Mouse (Mus musculus): ENCODE results near the gene Rasgrf1. TPM values are rescaled to one million over a fixed set of nuclear protein-coding genes. Genes with fewer than 3 reads are reported as not detected.

The Rasgrf1 gene
- polyA plus RNA-seq, 1 experiment from 2014 or later, result 0.13 TPM

- Histone ChIP-seq H3K4me3 (no peak overlapping the region), H3K27me3 (ENCODE audit: insufficient read depth, poor library complexity, severe bottlenecking) (no peaks in the 10 kb centered on the region), H3K36me3 (no peaks in the 10 kb centered on the region), H3K9me3 (no peaks in the 10 kb centered on the region), H3K27ac (no peak overlapping the region), H3K4me1 (no peaks in the 10 kb centered on the region)
- WGBS, result 84% methylated on average over 3 of the region's 3 CpGs
- no peak for DNase-seq (ENCODE audit: low spot score)
Measured at GRCm38 (mm10) chr9:89988053-89988452, 78.3 kb downstream of the Rasgrf1 start.

DNA sequence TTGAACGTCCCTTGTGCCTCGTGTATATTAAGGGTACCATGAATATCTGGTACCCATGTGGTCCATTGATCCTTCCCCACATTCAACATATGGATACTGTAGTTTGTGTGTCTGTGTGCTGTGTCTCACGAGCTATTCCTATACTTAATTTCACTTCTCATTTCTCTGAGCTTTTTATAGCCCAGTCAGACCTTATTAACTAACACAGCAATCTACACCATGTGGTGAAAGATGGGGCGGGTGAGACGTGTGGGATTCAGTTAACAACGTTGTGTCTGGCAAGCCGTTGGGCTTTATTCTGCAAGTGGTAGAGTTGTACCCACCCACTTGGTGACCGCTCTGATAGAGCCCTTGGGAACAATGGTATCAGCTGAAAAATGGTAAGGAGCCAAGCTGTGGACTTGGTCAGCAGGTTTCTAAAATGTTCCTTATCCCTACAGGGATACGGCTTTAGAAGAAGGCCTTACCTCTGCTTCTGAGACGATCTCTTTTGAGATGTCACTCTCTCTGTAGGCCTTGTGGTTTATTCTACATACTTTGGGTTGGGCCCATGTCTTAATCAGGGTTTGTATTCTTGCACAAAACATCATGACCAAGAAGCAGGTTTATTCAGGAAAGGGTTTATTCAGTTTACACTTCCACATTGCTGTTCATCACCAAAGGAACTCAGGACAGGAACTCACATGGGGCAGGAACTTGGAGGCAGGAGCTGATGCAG, 79.3 kb downstream of the Rasgrf1 start:
- Histone ChIP-seq H3K36me3 (no peaks in the 10 kb centered on the region), H3K4me1 (no peaks in the 10 kb centered on the region), H3K4me3 (no peak overlapping the region), H3K27ac (no peak overlapping the region), H3K9me3 (no peaks in the 10 kb centered on the region), H3K27me3 (ENCODE audit: insufficient read depth, poor library complexity, severe bottlenecking) (no peaks in the 10 kb centered on the region)
- no peak for DNase-seq (ENCODE audit: low spot score)
- WGBS, result 83% methylated on average over 10 of the region's 10 CpGs

DNA sequence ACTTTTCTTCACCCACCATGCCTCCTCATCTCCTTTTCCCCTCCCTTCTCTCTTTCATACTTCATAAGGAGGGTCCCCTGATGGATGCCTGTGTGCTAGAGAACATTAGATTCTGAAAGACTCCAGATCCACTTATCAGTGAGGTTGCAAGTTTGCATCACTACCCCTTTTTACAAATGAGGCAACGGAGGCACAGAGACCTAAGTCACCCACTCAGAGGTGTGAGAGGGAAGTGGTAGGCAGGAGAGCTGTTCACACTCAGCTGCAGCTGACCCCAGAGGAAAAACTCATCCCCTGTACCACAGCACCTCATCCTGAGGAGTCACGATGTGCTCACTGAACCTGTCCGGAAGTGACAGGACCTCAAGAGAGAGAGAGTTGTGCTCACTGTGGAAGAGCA, 96.7 kb downstream of the Rasgrf1 start:
- no peak for DNase-seq (ENCODE audit: low spot score)
- Histone ChIP-seq H3K27me3 (ENCODE audit: insufficient read depth, poor library complexity, severe bottlenecking) (no peaks in the 10 kb centered on the region), H3K27ac (no peak overlapping the region), H3K9me3 (no peaks in the 10 kb centered on the region), H3K36me3 (no peaks in the 10 kb centered on the region), H3K4me3 (no peak overlapping the region), H3K4me1 (peaks cover 5% of the 10 kb centered on the region; the same call in 1 of the 2 replicates)
- 75% methylated on average over 3 of the region's 3 CpGs for WGBS

DNA sequence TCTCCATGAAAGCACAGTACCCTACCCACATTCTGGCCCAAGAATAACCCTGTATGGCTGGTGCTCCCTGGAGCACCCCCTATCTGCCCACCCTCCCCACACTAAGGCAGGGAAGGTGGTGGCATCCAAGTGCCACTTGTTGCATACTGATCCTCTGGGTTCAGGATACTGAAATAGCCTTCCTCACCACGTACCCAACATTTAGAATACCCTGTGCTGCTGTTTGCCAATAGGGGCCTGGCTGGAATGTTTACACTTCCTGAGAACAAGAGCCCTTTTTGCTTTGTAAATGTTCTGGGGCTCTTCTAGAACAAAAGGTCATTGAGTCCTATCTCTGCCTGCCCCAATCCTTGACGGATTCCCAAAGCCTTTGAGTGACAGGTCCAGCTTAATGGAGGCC, 97.4 kb downstream of the Rasgrf1 start:
- Histone ChIP-seq H3K36me3 (no peaks in the 10 kb centered on the region), H3K27ac (no peak overlapping the region), H3K4me1 (peaks cover 5% of the 10 kb centered on the region; the same call in 1 of the 2 replicates), H3K4me3 (no peak overlapping the region), H3K27me3 (ENCODE audit: insufficient read depth, poor library complexity, severe bottlenecking) (no peaks in the 10 kb centered on the region), H3K9me3 (no peaks in the 10 kb centered on the region)
- 23% methylated on average over 2 of the region's 2 CpGs for WGBS
- DNase-seq (ENCODE audit: low spot score), result no peak

GRCm38 (mm10) chr9:90008138-90008537, 98.4 kb downstream of the Rasgrf1 start:
- Histone ChIP-seq H3K4me3 (no peak overlapping the region), H3K27ac (no peak overlapping the region), H3K4me1 (peaks cover 5% of the 10 kb centered on the region; the same call in 1 of the 2 replicates), H3K36me3 (no peaks in the 10 kb centered on the region), H3K27me3 (ENCODE audit: insufficient read depth, poor library complexity, severe bottlenecking) (no peaks in the 10 kb centered on the region), H3K9me3 (no peaks in the 10 kb centered on the region)
- 69% methylated on average over 6 of the region's 6 CpGs for WGBS
- DNase-seq (ENCODE audit: low spot score), result no peak

GRCm38 (mm10) chr9:90011849-90012248, 102.1 kb downstream of the Rasgrf1 start:
- no peak for DNase-seq (ENCODE audit: low spot score)
- Histone ChIP-seq H3K27ac (no peak overlapping the region), H3K4me3 (no peak overlapping the region), H3K27me3 (ENCODE audit: insufficient read depth, poor library complexity, severe bottlenecking) (no peaks in the 10 kb centered on the region), H3K36me3 (no peaks in the 10 kb centered on the region), H3K4me1 (peaks cover 5% of the 10 kb centered on the region; the same call in 1 of the 2 replicates), H3K9me3 (no peaks in the 10 kb centered on the region)
- 55% methylated on average over 2 of the region's 2 CpGs for WGBS

GRCm38 (mm10) chr9:90014649-90015048, 104.9 kb downstream of the Rasgrf1 start:
- no peaks in the 10 kb centered on the region for H3K9me3 ChIP-seq
- no peak for DNase-seq (ENCODE audit: low spot score)
- no peaks in the 10 kb centered on the region for H3K36me3 ChIP-seq
- no peaks in the 10 kb centered on the region for H3K4me1 ChIP-seq
- H3K27me3 ChIP-seq (ENCODE audit: insufficient read depth, poor library complexity, severe bottlenecking), result no peaks in the 10 kb centered on the region
- no peak overlapping the region for H3K4me3 ChIP-seq
- no peak overlapping the region for H3K27ac ChIP-seq
- 71% methylated on average over 3 of the region's 3 CpGs for WGBS

DNA sequence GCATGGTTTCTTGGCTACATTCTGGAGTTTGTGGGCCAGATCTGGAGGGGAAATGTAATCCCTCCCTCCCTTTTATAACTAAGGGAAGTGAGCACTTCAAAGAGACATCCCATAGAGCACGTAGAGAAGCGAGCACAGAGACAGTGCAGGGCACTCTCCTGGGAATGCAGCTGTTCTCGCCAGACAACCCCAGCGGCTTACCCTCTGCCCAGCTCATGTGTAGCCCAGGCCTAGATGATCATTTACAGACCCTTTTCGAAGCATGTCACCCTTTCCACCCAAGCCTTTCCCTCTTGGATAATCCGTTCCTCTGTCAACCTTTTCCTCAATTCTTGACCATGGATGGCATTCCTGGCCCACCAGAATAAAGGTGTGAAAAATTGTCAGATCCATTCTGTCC, 106.5 kb downstream of the Rasgrf1 start:
- Histone ChIP-seq H3K4me1 (no peaks in the 10 kb centered on the region), H3K27ac (no peak overlapping the region), H3K9me3 (no peaks in the 10 kb centered on the region), H3K4me3 (no peak overlapping the region), H3K36me3 (no peaks in the 10 kb centered on the region), H3K27me3 (ENCODE audit: insufficient read depth, poor library complexity, severe bottlenecking) (no peaks in the 10 kb centered on the region)
- 78% methylated on average over 6 of the region's 6 CpGs for WGBS
- DNase-seq (ENCODE audit: low spot score), result no peak

GRCm38 (mm10) chr9:90020866-90021265, 111.2 kb downstream of the Rasgrf1 start:
- no peak for DNase-seq (ENCODE audit: low spot score)
- Histone ChIP-seq H3K9me3 (no peaks in the 10 kb centered on the region), H3K27ac (no peak overlapping the region), H3K27me3 (ENCODE audit: insufficient read depth, poor library complexity, severe bottlenecking) (no peaks in the 10 kb centered on the region), H3K4me1 (no peaks in the 10 kb centered on the region), H3K36me3 (no peaks in the 10 kb centered on the region), H3K4me3 (no peak overlapping the region)
- WGBS, result 84% methylated on average over 6 of the region's 6 CpGs

GRCm38 (mm10) chr9:90021442-90021841, 111.7 kb downstream of the Rasgrf1 start:
- Histone ChIP-seq H3K27me3 (ENCODE audit: insufficient read depth, poor library complexity, severe bottlenecking) (no peaks in the 10 kb centered on the region), H3K4me3 (no peak overlapping the region), H3K36me3 (no peaks in the 10 kb centered on the region), H3K4me1 (no peaks in the 10 kb centered on the region), H3K27ac (no peak overlapping the region), H3K9me3 (no peaks in the 10 kb centered on the region)
- DNase-seq (ENCODE audit: low spot score), result no peak
- WGBS, result 86% methylated on average over 4 of the region's 4 CpGs

- H3K4me3 ChIP-seq, result no peak overlapping the region
- WGBS, result 80% methylated on average over 6 of the region's 6 CpGs
- no peaks in the 10 kb centered on the region for H3K36me3 ChIP-seq
- H3K9me3 ChIP-seq, result no peaks in the 10 kb centered on the region
- H3K4me1 ChIP-seq, result no peaks in the 10 kb centered on the region
- no peak overlapping the region for H3K27ac ChIP-seq
- DNase-seq (ENCODE audit: low spot score), result no peak
- no peaks in the 10 kb centered on the region for H3K27me3 ChIP-seq (ENCODE audit: insufficient read depth, poor library complexity, severe bottlenecking)
Measured at GRCm38 (mm10) chr9:90027709-90028108, 118.0 kb downstream of the Rasgrf1 start.

- no peak for DNase-seq (ENCODE audit: low spot score)
- Histone ChIP-seq H3K4me1 (no peaks in the 10 kb centered on the region), H3K9me3 (no peaks in the 10 kb centered on the region), H3K36me3 (no peaks in the 10 kb centered on the region), H3K27ac (no peak overlapping the region), H3K4me3 (no peak overlapping the region), H3K27me3 (ENCODE audit: insufficient read depth, poor library complexity, severe bottlenecking) (no peaks in the 10 kb centered on the region)
- WGBS, result 78% methylated on average over 4 of the region's 4 CpGs
Measured at GRCm38 (mm10) chr9:90033922-90034321, 124.2 kb downstream of the Rasgrf1 start.

GRCm38 (mm10) chr9:90035168-90035567, 125.5 kb downstream of the Rasgrf1 start:
- Histone ChIP-seq H3K4me1 (no peaks in the 10 kb centered on the region), H3K36me3 (no peaks in the 10 kb centered on the region), H3K9me3 (no peaks in the 10 kb centered on the region), H3K27me3 (ENCODE audit: insufficient read depth, poor library complexity, severe bottlenecking) (no peaks in the 10 kb centered on the region), H3K4me3 (no peak overlapping the region), H3K27ac (no peak overlapping the region)
- DNase-seq (ENCODE audit: low spot score), result no peak
- WGBS, result 76% methylated on average over 2 of the region's 2 CpGs

- DNase-seq (ENCODE audit: low spot score), result no peak
- Histone ChIP-seq H3K27ac (no peak overlapping the region), H3K36me3 (no peaks in the 10 kb centered on the region), H3K4me1 (no peaks in the 10 kb centered on the region), H3K27me3 (ENCODE audit: insufficient read depth, poor library complexity, severe bottlenecking) (no peaks in the 10 kb centered on the region), H3K4me3 (no peak overlapping the region), H3K9me3 (no peaks in the 10 kb centered on the region)
- WGBS, result 82% methylated on average over 3 of the region's 3 CpGs
Measured at GRCm38 (mm10) chr9:90035794-90036193, 126.1 kb downstream of the Rasgrf1 start.
